Mouse (Mus musculus) kidney, postnatal 10 days (tissue): ENCODE results near the gene Atp2b4.

Experiments used
- DNase-seq: peaks from one replicate; pipeline ENCODE4 v3.0.0; 2021; ENCODE audit warnings: mixed read lengths

Gene Atp2b4

DNA sequence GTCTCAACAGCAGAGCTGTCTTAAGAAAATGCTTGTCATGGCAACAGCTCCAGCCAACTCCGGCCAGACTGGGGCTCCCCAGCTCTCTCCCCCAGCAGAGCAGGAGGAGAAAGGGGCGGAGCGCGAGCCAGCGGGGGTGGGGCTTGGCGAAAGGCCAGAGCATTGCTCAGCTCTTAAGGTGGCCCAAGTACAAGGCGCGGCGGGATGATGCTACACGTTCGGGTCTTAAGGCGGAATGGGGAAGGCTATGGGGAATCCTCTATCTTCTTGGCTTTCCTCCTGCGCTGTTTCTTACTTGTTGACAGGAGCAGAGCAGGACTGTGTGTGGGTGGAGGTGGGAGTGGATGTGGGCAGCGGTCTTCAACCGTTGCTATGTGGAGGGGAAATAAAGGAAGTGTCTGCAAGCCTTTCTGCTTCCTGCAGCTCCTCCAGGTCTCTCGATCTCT, at the start of gene Atp2b4:
Atp2b4 (minus strand) TSS at position 94 of the 446 bp plus-strand sequence.
- peak; percentile 99 for DNase-seq

DNA sequence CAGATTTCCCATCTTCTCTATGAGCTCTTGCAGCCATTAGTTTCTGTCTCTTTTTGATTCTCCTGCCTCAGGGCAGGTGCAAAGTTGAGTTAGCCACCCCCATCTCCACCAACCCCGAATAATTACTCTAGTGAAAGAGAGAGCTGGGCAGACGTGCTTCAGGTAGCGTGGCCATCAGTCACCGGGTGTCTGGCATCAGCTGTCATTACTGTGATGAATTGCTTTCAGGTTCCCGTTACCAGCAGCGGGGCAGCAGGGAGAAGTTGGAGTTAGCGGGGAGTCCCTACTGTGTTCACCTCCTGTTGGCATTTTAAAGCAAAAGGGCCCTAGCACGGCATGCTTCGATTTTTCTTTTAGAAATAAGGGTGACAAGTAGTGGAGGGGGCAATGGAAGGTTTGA, 43.9 kb upstream of the Atp2b4 start:
- no peak for DNase-seq

DNA sequence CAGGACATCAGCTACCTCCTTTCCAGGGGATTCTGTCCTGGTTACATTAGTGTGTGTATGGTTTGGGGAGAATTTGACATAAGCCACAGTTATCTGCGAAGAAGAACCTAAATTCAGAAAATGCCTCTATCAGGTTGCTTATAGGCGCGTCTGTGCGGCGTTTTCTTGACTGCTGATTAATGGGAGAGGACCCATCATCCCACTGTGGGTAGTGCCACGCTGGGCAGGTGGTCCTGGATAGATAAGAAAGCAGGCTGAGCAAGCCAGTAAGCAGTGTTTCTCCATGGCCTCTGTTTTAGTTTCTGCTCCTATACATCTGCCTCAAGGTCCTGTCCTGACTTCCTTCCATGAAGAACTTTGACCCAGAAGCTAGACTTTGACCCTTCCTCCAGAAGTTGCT, 43.1 kb upstream of the Atp2b4 start:
- no peak for DNase-seq

- DNase-seq: peak; percentile 63
Observed at GRCm38 (mm10) chr1:133843370-133843769, 42.5 kb upstream of the Atp2b4 start.

- DNase-seq: no peak
Observed at GRCm38 (mm10) chr1:133842074-133842725, 41.4 kb upstream of the Atp2b4 start.

DNA sequence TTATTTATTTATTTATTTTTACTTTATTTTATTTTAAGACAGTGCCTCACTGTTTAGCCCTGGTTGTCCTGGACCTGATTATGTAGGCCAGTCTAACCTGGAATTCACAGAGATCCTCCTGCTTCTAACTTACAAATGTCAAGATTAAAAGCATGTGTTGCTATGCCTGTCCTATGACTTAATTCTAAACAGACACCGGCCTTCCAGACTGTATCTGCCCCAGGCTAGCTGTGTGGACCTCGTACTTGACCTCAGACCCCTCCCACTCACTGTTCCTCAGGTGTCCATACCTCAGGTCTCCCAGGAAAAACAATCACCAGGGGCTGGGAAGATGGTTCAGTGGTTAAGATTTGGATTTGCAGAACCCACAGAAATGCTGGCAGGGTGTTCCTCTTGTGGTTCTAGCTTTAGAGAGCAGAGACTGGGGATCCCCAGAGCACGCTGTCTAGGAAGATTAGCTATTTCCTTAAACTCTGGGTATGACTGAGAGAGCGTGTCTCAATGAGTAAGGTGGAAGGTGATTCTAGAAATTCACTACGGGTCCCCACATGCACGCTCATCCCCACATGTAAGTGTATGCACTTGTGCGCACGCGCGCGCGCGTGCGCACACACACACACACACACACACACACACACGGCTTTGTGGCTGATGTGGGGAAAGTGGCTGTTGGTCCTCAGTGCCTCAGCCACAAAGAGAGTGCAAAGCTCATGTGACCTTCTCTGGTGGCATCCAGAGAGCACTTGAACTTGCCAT, 40.5 kb upstream of the Atp2b4 start:
- DNase-seq: no peak

DNA sequence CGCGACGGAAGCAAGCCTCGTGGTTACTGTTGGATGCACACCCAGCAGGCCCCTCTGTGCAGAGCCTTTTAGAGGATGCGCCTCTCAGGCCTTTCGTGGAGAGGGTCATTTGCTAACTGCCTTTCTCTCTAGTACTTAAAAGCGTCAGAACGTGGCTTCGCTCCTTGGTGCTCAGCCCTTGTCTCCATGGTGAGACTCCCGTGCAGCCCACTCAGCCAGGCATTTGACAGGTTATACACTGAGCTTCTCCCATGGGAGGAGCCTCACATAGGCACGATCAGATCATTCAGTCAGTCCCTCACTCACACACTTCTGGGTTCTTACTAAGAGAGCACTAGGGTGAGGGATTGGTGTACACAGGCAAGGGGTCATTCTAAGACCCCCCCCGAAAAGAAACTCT, 39.7 kb upstream of the Atp2b4 start:
- DNase-seq: no peak

GRCm38 (mm10) chr1:133834309-133834708, 33.5 kb upstream of the Atp2b4 start:
- DNase-seq: peak; percentile 54

GRCm38 (mm10) chr1:133832781-133833180, 31.9 kb upstream of the Atp2b4 start:
- DNase-seq: no peak

DNA sequence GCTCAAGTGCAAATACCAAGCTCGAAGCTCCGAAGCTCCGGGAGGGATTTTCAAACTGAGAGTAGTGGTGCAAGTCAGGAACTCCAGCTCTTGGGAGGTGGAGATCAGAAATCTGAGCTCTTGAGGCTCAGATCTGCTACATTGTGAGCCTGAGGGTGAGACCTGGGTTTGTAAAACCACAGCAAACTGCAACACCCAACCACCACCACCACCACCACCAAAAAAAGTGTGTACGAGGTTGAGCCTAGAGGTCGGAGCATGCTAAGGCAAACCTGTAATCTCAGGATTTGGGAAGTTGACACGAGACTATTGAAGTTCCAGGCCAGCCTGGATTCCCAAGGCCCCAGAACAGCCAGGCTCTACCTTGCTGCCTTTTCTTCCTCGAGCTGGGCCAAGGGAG, 25.4 kb upstream of the Atp2b4 start:
- no peak for DNase-seq

DNA sequence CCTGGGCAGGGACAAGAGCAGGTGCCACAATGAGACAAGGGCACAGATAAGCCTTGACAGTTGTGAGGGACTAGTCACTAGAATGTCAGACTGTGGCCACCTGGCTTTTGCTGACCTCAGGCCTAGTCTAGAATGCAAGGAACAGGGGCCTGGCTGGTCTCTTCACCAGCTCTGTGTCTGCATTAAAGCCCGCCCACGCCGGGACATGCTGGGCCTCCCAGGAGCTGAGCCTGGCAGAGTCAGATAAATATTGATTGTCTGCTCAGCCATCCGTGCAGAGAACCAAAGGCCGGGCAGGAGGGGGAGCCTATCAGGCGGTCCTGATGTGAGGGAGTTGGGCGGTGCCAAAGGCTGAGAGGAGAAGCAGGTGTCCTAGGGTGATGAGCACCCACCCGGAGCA, 24.7 kb upstream of the Atp2b4 start:
- peak; percentile 45 for DNase-seq

GRCm38 (mm10) chr1:133825140-133825539, 24.3 kb upstream of the Atp2b4 start:
- DNase-seq: no peak

GRCm38 (mm10) chr1:133821144-133821543, 20.3 kb upstream of the Atp2b4 start:
- no peak for DNase-seq

- no peak for DNase-seq
Observed at GRCm38 (mm10) chr1:133820100-133820499, 19.3 kb upstream of the Atp2b4 start.

GRCm38 (mm10) chr1:133818531-133818930, 17.7 kb upstream of the Atp2b4 start:
- DNase-seq: no peak

DNA sequence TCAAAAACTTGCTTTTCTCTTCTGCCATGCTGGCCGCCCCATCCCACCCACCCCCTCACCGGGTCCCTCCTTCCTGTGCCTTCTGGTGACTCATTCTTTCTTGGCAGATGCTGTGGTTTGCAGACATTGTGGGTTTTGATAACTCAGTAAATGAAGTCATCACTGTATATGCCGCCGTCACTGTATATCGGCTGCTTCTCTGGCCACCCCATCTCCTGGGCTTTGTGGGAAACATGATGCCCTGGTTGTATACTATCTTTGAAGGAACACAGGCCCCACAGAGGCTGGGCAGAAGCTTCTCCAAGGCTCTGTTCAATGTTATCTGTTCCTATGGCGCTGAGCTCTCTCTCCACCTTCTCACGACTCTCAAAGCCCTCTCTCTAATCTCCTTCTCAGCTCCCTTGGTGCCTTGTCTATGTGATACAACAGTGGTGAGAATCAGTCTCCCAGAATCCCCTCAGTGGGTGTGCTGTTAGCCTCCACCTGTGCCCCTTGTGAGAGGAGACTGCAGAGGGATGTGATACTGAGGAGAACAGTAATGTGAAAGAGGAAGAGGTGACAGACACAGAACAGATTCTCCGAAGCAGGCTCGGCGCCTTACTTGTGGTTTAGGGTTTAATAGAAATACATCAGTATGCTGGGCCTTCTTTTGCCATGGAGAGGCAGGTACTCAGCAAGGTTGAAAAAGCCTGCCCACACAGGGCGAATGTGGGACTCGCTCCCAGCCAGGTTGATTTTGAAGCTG, 15.1 kb upstream of the Atp2b4 start:
- no peak for DNase-seq

DNA sequence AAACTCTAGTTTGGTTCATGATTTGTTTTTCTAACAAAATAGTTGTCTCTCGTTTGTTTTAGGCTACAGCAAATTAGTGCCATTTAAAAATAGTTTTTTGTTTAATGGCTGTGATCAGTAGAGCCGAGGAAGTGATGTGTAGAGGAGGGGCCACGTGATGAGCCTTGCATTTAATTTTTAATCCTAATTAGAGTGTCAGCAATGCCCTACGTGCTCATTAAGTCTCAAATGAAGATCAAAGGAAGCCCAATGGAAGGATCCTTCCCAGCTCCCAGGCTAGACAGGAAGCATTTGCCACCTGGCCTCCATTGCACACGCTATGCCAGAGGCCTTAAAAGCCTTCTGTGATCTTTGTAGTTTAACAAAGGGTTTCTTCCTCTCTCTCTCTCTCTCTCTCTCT, 8.5 kb upstream of the Atp2b4 start:
- DNase-seq: no peak

GRCm38 (mm10) chr1:133808020-133808419, 7.2 kb upstream of the Atp2b4 start:
- DNase-seq: no peak

GRCm38 (mm10) chr1:133801743-133802142, 902 bp upstream of the Atp2b4 start:
- no peak for DNase-seq

GRCm38 (mm10) chr1:133800512-133800911, 329 bp downstream of the Atp2b4 start:
- no peak for DNase-seq

DNA sequence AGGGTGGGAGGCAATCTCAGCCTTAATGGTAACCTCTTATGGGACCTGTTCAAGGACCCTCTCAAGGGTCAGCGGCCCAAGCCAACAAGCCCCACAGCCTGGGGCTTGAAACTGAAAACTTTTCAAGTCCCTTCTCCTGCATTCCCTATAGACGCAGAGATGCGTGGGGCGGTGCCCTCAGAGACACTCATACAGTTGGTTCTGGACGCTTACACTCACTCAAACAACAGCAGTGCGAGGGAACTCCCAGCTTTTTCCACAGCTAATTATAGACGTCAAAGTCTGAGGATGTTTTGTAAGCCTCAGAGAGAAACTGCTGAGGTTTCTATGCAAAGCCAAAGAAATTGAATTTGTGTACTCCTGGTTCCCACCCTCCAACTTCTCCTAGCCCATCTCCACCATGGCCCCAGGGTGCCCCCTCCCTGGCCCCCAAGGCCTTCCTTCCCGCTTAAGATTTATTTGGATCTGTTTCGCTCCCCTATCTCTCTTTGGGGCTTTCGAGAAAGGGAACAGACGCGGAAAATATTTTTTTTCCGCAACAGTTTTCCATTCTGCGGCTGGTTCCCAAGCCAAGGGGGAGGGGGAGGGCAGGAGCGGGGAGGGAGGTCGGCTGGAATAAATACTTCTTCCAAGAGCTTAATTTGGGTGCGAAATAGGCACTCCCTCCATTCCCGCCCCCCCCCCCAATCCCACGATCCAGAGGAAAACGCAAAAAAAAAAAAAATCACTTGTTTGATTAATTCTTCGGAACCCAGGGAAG, 975 bp downstream of the Atp2b4 start:
- peak; percentile 40 for DNase-seq

- no peak for DNase-seq
Observed at GRCm38 (mm10) chr1:133798821-133799415, 1.9 kb downstream of the Atp2b4 start.
